Mouse (Mus musculus) monocyte, adult 5-6 weeks (primary cell): Measurements from ENCODE around the gene Gm4491. TPM values are rescaled to one million over a fixed set of nuclear protein-coding genes. Genes with fewer than 3 reads are reported as not detected.
"Not testable (repeated sequence)": the region's sequence is repeated elsewhere in the genome, so short reads cannot be mapped to it uniquely, and the experiment has no call there.

Source experiments
- ATAC-seq: fragments of 153-309, 156-312 bp; replicated peaks from 2 replicates; pipeline ENCODE4 v1.8.0; 2017; ENCODE audit warnings: mild to moderate bottlenecking; ENCODE audit not compliant: low TSS enrichment, insufficient number of reproducible peaks, severe bottlenecking, poor library complexity, low FRiP score
- total RNA-seq: library from RNA; stranded (forward); fragments of 200-1000, 200-491, 200-594 nt; gene quantifications from 3 replicates; pipeline ENCODE4 v1.2.3, GENCODE M21; 2017

The Gm4491 gene
- total RNA-seq, 1 experiment from 2014 or later = not detected

DNA sequence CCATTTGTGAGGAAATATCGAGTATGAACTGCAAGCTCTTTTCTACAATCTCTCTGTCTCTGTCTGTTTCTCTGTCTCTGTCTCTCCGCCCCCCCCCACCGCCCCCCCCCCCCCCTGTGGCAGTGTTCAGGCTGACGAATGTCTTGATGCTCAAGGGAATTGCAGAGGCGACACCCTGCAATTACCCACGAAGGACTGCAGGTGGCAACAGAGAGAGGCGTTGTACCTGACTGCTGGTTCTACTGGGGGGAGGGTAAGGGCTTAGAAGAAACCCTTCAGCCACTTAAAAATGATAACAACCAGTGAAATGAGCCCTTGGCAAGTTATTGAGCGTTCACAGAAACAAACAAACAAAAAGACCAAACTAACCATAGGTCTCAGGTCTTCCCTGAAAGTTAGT, 22.7 kb downstream of the Gm4491 start:
- ATAC-seq = no peak; the same call in 1 of the 2 replicates

DNA sequence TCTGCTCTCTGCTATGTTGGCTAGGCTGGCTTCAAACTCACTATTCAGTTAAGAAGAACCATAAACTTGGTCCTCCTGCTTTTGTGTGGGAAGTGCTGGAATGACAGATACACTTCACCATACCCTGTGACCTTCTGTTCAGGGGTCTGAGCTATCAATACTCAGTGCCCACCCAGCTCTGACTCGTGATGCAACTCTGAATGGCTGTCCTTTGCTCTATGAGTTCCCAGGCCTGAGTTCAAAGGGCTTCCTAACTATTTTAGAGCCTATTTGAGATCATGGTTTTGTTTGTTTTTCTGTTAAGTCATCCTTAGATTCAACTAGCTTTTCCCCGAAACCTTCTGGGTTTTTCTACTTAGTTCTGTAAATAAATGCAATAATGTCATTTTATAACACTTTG, 25.7 kb downstream of the Gm4491 start:
- no peak for ATAC-seq

DNA sequence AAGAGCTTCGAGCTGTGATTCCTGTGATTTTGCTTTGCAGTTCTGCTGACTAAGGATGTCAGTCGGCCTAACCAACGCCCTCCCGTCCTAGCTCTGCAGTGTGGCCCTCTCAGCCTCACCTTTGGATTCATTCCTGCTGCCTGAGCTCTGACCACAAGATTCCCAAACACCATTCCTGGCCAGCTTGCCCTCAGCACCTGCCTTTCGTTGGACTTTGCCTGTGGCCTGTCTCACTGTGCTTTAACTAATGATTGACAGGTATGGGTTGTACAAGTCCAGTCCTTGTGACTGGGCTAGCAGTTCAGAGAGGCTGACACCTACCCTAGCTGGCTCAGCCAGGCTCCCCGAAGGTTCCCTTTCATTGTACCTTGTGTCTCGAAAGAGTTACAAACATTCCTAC, 26.6 kb downstream of the Gm4491 start:
- no peak; the same call in 1 of the 2 replicates for ATAC-seq

DNA sequence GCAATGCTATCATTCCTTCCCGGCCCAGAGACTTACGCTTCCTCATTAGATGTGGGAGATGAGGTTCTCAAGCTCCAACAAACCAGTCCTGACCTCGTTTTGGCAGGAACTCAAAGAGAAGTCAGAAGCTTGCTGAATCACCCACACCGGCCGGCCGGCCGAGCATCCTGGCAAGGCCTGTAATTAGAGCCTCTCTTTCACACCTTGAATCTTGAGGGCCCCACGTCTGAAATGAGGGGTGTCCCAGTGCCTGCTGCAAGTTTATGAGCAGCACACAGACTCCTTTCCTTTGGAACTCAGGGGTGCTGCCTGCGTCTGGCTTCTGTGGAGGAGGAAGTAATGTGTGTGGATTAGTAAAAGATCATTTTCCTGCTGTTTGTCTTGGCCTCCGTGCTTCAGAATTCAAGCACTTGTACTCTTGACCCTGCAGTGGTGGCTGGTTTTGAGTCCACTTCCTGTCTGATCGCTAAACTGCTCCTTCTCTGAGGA, 31.5 kb downstream of the Gm4491 start:
- no peak for ATAC-seq

DNA sequence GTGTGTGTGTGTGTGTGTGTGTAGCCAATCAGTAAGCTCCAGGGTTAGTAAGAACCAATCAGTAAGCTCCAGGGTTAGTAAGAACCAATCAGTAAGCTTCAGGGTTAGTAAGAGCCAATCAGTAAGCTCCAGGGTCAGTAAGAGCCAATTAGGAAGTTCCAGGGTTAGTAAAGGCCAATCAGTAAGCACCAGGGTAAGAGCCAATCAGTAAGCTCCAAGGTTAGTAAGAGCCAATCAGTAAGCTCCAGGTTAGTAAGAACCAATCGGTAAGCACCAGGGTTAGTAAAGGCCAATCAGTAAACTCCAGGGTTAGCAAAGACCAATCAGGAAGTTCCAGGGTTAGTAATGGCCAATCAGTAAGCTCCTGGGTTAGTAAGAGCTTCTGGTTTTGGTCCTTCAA, 32.8 kb downstream of the Gm4491 start:
- ATAC-seq = no peak

DNA sequence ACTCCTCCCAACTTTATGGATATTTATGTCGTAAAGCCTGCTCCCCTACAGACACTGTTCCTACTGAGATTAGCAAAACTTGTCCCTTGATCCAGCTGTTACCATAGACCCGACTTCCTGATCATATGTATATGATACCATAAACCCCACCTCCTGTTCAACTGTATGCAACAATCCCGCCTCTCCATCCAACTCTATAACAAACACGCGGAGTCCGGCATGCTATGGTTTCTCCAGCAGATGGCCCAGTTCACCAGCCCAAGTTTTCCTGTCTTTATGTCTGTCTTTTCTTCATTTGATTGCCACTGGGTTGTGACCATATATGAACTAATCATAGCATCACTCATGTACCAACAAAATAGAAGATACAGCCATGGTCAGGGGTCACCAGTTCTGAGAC, 40.1 kb downstream of the Gm4491 start:
- ATAC-seq = no peak

DNA sequence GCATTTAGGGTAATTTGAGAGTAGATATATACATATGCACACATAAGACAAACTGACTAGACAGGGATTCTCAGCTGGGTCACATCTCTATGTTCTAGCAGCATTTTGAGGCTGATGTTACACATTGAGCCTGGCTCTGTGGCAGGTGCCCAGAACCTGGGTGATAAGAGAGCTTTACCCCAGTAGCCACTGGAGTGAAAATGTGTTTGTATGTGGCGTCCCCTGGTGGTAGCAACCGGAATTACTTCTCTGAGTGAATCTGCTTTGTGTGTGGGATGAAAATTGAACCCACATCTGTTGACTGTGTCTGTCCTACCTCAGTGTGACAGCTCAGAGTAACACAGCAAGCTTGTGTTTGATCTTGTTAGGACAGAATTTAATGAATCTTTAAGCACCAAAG, 45.8 kb downstream of the Gm4491 start:
- ATAC-seq = not testable (repeated sequence)

DNA sequence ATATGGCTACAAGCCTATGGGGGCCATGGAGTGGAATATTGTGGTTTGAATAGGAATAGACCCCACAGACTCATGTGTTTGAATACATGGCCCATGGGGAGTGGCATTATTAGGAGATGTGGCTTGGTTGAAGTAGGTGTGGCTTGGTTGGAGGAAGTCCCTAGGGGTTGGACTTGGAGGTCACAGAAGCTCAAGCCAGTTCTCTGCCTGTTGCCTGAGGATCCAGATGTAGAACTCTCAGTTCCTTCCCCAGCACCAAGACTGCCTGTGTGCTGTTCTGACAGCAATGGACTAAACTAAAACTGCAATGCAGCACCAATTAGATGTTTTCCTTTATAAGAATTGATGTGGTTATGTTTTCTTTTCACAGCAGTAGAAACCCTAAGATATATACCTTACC, 49.6 kb downstream of the Gm4491 start:
- no peak for ATAC-seq

Other genes starting within 250 kb of the Gm4491 start
- 59.4 to 75.0 TPM (median 70.7 TPM) in 3 replicates for gene Zmym2, start 229.2 kb downstream of the Gm4491 start, total RNA-seq
- gene Gja3, start 57.8 kb downstream of the Gm4491 start, total RNA-seq = not detected in 3 replicates
- 8.2 to 9.6 TPM (median 9.0 TPM) in 3 replicates for gene Gjb2, start 11.2 kb downstream of the Gm4491 start, total RNA-seq
- gene Gjb6, start 17.7 kb upstream of the Gm4491 start, total RNA-seq = not detected in 3 replicates